Mouse (Mus musculus): ENCODE results near the gene Emc1. TPM values are rescaled to one million over a fixed set of nuclear protein-coding genes. Genes with fewer than 3 reads are reported as not detected.
"Not testable (repeated sequence)": the region's sequence is repeated elsewhere in the genome, so short reads cannot be mapped to it uniquely, and the experiment has no call there.

Gene Emc1
- polyA plus RNA-seq, 1 experiment from 2014 or later, result 45.0 TPM

- ATAC-seq (ENCODE audit: low FRiP score, low read depth), result no peak
- Histone ChIP-seq H3K9ac (no peak overlapping the region), H3K9me3 (no peaks in the 10 kb centered on the region), H3K27ac (replicated peaks) (no peak overlapping the region), H3K4me1 (replicated peaks) (no peaks in the 10 kb centered on the region), H3K4me3 (no peak overlapping the region), H3K4me2 (no peak overlapping the region), H3K27me3 (no peaks in the 10 kb centered on the region), H3K36me3 (peaks cover 89% of the 10 kb centered on the region)
- WGBS, result 97% methylated on average over 3 of the region's 3 CpGs
Measured at GRCm38 (mm10) chr4:139367336-139367735, 14.9 kb downstream of the Emc1 start.

GRCm38 (mm10) chr4:139368038-139368437 lies 15.7 kb downstream of the Emc1 start:
- no peak overlapping the region for H3K9ac ChIP-seq
- no peaks in the 10 kb centered on the region for H3K27me3 ChIP-seq
- H3K9me3 ChIP-seq, result no peaks in the 10 kb centered on the region
- H3K4me2 ChIP-seq, result no peak overlapping the region
- WGBS, result 99% methylated on average over 5 of the region's 5 CpGs
- ATAC-seq (ENCODE audit: low FRiP score, low read depth), result no peak
- no peak overlapping the region for H3K27ac ChIP-seq (replicated peaks)
- H3K4me1 ChIP-seq (replicated peaks), result no peaks in the 10 kb centered on the region
- no peak overlapping the region for H3K4me3 ChIP-seq
- H3K36me3 ChIP-seq, result peaks cover 90% of the 10 kb centered on the region

- peaks cover 75% of the 10 kb centered on the region for H3K36me3 ChIP-seq
- 92% methylated on average over 4 of the region's 4 CpGs for WGBS
- H3K27ac ChIP-seq (replicated peaks), result no peak overlapping the region
- no peaks in the 10 kb centered on the region for H3K27me3 ChIP-seq
- no peak overlapping the region for H3K4me2 ChIP-seq
- H3K9me3 ChIP-seq, result no peaks in the 10 kb centered on the region
- no peak overlapping the region for H3K4me3 ChIP-seq
- H3K9ac ChIP-seq, result no peak overlapping the region
- H3K4me1 ChIP-seq (replicated peaks), result no peaks in the 10 kb centered on the region
- ATAC-seq (ENCODE audit: low FRiP score, low read depth), result no peak
Measured at GRCm38 (mm10) chr4:139373130-139373529, 20.7 kb downstream of the Emc1 start.

- Histone ChIP-seq H3K27me3 (no peaks in the 10 kb centered on the region), H3K9me3 (no peaks in the 10 kb centered on the region), H3K4me2 (no peak overlapping the region), H3K4me3 (no peak overlapping the region), H3K4me1 (replicated peaks) (no peaks in the 10 kb centered on the region), H3K9ac (no peak overlapping the region), H3K27ac (replicated peaks) (no peak overlapping the region), H3K36me3 (peaks cover 71% of the 10 kb centered on the region)
- ATAC-seq (ENCODE audit: low FRiP score, low read depth), result no peak
- WGBS, result 92% methylated on average over 10 of the region's 10 CpGs
Measured at GRCm38 (mm10) chr4:139373531-139373930, 21.1 kb downstream of the Emc1 start.

- Histone ChIP-seq H3K9ac (peak overlapping the region; percentile 67), H3K4me2 (peak overlapping the region; percentile 95), H3K27ac (replicated peaks) (peak overlapping the region; percentile 76), H3K4me3 (peak overlapping the region; percentile 97), H3K27me3 (no peaks in the 10 kb centered on the region), H3K9me3 (no peaks in the 10 kb centered on the region), H3K36me3 (peaks cover 16% of the 10 kb centered on the region), H3K4me1 (replicated peaks) (peaks cover 31% of the 10 kb centered on the region)
- WGBS, result 13% methylated on average over 8 of the region's 8 CpGs
- ATAC-seq (ENCODE audit: low FRiP score, low read depth), result no peak
Measured at GRCm38 (mm10) chr4:139379719-139380118, 27.3 kb downstream of the Emc1 start.

GRCm38 (mm10) chr4:139380207-139380748 lies 27.9 kb downstream of the Emc1 start:
- ATAC-seq (ENCODE audit: low FRiP score, low read depth), result peak; percentile 97
- Histone ChIP-seq H3K9ac (peak overlapping the region; percentile 86), H3K4me1 (replicated peaks) (peaks cover 31% of the 10 kb centered on the region), H3K27me3 (no peaks in the 10 kb centered on the region), H3K27ac (replicated peaks) (peak overlapping the region; percentile 86), H3K36me3 (peaks cover 10% of the 10 kb centered on the region), H3K4me3 (peak overlapping the region; percentile 97), H3K4me2 (peak overlapping the region; percentile 95), H3K9me3 (no peaks in the 10 kb centered on the region)
- WGBS, result under 1% methylated on average over 53 of the region's 54 CpGs

- Histone ChIP-seq H3K27me3 (no peaks in the 10 kb centered on the region), H3K9ac (peak overlapping the region; percentile 86), H3K27ac (replicated peaks) (peak overlapping the region; percentile 86), H3K4me2 (peak overlapping the region; percentile 95), H3K4me1 (replicated peaks) (peaks cover 31% of the 10 kb centered on the region), H3K9me3 (no peaks in the 10 kb centered on the region), H3K4me3 (peak overlapping the region; percentile 97), H3K36me3 (peaks cover 4% of the 10 kb centered on the region)
- WGBS, result 5% methylated on average over 43 of the region's 44 CpGs
- no peak; the same call in 1 of the 2 replicates for ATAC-seq (ENCODE audit: low FRiP score, low read depth)
Measured at GRCm38 (mm10) chr4:139380775-139381451, 28.5 kb downstream of the Emc1 start.

- Histone ChIP-seq H3K4me3 (peak overlapping the region; percentile 97), H3K4me1 (replicated peaks) (peaks cover 31% of the 10 kb centered on the region), H3K9me3 (no peaks in the 10 kb centered on the region), H3K36me3 (no peaks in the 10 kb centered on the region), H3K9ac (peak overlapping the region; percentile 86), H3K4me2 (peak overlapping the region; percentile 95), H3K27ac (replicated peaks) (no peak overlapping the region), H3K27me3 (no peaks in the 10 kb centered on the region)
- WGBS, result 54% methylated on average over 4 of the region's 4 CpGs
- no peak for ATAC-seq (ENCODE audit: low FRiP score, low read depth)
Measured at GRCm38 (mm10) chr4:139381452-139381845, 29.1 kb downstream of the Emc1 start.

GRCm38 (mm10) chr4:139382231-139382630 lies 29.8 kb downstream of the Emc1 start:
- 81% methylated on average over 7 of the region's 7 CpGs for WGBS
- no peaks in the 10 kb centered on the region for H3K36me3 ChIP-seq
- H3K4me1 ChIP-seq (replicated peaks), result peaks cover 31% of the 10 kb centered on the region
- ATAC-seq (ENCODE audit: low FRiP score, low read depth), result no peak
- H3K9me3 ChIP-seq, result no peaks in the 10 kb centered on the region
- H3K4me3 ChIP-seq, result peak overlapping the region; percentile 4; the same call in 1 of the 2 replicates
- H3K9ac ChIP-seq, result no peak overlapping the region
- peak overlapping the region; percentile 95 for H3K4me2 ChIP-seq
- no peak overlapping the region for H3K27ac ChIP-seq (replicated peaks)
- H3K27me3 ChIP-seq, result no peaks in the 10 kb centered on the region

GRCm38 (mm10) chr4:139385841-139386240 lies 33.5 kb downstream of the Emc1 start:
- H3K27ac ChIP-seq (replicated peaks); ATAC-seq (ENCODE audit: low FRiP score, low read depth); H3K4me2 ChIP-seq; H3K9me3 ChIP-seq; H3K36me3 ChIP-seq; H3K4me3 ChIP-seq; H3K27me3 ChIP-seq; H3K9ac ChIP-seq: not testable (repeated sequence)
- H3K4me1 ChIP-seq (replicated peaks), result peaks cover 24% of the 10 kb centered on the region
- WGBS, result 92% methylated on average over 5 of the region's 5 CpGs

GRCm38 (mm10) chr4:139386869-139387319 lies 34.5 kb downstream of the Emc1 start:
- H3K4me2 ChIP-seq, result no peak overlapping the region
- no peak overlapping the region for H3K4me3 ChIP-seq
- no peak for ATAC-seq (ENCODE audit: low FRiP score, low read depth)
- H3K9me3 ChIP-seq, result no peaks in the 10 kb centered on the region
- peaks cover 15% of the 10 kb centered on the region for H3K4me1 ChIP-seq (replicated peaks)
- peaks cover 15% of the 10 kb centered on the region for H3K36me3 ChIP-seq
- H3K9ac ChIP-seq, result no peak overlapping the region
- no peak overlapping the region for H3K27ac ChIP-seq (replicated peaks)
- H3K27me3 ChIP-seq, result no peaks in the 10 kb centered on the region
- 67% methylated on average over 6 of the region's 6 CpGs for WGBS

- 91% methylated on average over 4 of the region's 4 CpGs for WGBS
- Histone ChIP-seq H3K9ac (no peak overlapping the region), H3K27ac (replicated peaks) (no peak overlapping the region), H3K4me2 (no peak overlapping the region), H3K4me1 (replicated peaks) (no peaks in the 10 kb centered on the region), H3K27me3 (no peaks in the 10 kb centered on the region), H3K36me3 (peaks cover 38% of the 10 kb centered on the region), H3K4me3 (no peak overlapping the region), H3K9me3 (no peaks in the 10 kb centered on the region)
- no peak for ATAC-seq (ENCODE audit: low FRiP score, low read depth)
Measured at GRCm38 (mm10) chr4:139389557-139389956, 37.2 kb downstream of the Emc1 start.
